In the genomic region with DNA sequence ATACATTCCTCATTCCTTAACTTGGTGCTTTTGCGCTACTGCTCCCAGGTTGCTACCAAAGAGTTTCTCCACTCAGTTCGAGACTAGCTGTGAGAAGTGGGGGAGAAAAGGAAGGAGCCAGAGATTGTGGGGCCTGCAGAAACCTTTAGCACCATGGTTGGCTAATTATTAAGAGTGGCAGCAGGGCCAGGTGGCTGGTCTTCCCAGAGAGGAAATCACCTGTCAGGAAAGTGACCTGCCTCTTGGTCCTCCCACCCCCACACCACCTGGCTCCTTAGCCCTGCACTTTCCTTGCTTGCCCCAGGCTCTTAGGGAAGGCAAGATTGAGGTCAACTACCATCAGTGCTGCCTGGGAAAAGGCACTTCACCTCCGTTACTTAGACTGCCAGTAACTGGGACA, we compare ENCODE assay signal across 8 mouse cellular contexts. TPM values are rescaled to one million over a fixed set of nuclear protein-coding genes. Genes with fewer than 3 reads are reported as not detected.
DNase-seq lines count a peak whose midpoint lies in the region; ATAC-seq and TF ChIP-seq lines count a peak whose summit lies in the region.

No protein-coding gene starts in this region.

- no peak overlapping the region for H3K27ac ChIP-seq in testis, adult 2 months (ENCODE audit: control insufficient read depth, insufficient read depth, low read depth, low read length)
- peak overlapping the region; percentile 22; the same call in 1 of the 2 replicates for H3K27ac ChIP-seq in limb, embryonic 13.5 days
- H3K27ac ChIP-seq in stomach, embryonic 15.5 days, result peak overlapping the region; percentile 87

- no peak for TF ChIP-seq CTCF in testis, adult 2 months (IDR thresholded peaks at IDR 0.05; ENCODE audit: control insufficient read depth, insufficient read depth, insufficient replicate concordance, low read depth, low read length)

- H3K4me2 ChIP-seq in limb, embryonic 13.5 days (replicated peaks), result peak overlapping the region; percentile 67
- peak overlapping the region; percentile 41 for H3K4me2 ChIP-seq in stomach, embryonic 15.5 days

- no peak for TF ChIP-seq POLR2A in testis, adult 2 months (IDR thresholded peaks at IDR 0.05; ENCODE audit: control insufficient read depth, low read depth, low read length)

- peak overlapping the region; percentile 31; the same call in 1 of the 2 replicates for H3K9ac ChIP-seq in limb, embryonic 13.5 days
- H3K9ac ChIP-seq in stomach, embryonic 15.5 days, result no peak overlapping the region

- no peaks in the 10 kb centered on the region; the same call in 1 of the 2 replicates for H3K9me3 ChIP-seq in limb, embryonic 13.5 days
- no peaks in the 10 kb centered on the region for H3K9me3 ChIP-seq in stomach, embryonic 15.5 days

- H3K27me3 ChIP-seq in testis, adult 2 months (ENCODE audit: control insufficient read depth, insufficient read depth, low read length), result no peaks in the 10 kb centered on the region
- no peaks in the 10 kb centered on the region; the same call in 1 of the 2 replicates for H3K27me3 ChIP-seq in limb, embryonic 13.5 days
- no peaks in the 10 kb centered on the region for H3K27me3 ChIP-seq in stomach, embryonic 15.5 days (replicated peaks)

- H3K4me1 ChIP-seq in testis, adult 2 months (ENCODE audit: control insufficient read depth, insufficient read depth, low read length), result peaks cover 6% of the 10 kb centered on the region
- 0 out of 2 replicates have a peak, but pooled peaks cover 10% of the 10 kb centered on the region for H3K4me1 ChIP-seq in limb, embryonic 13.5 days
- H3K4me1 ChIP-seq in stomach, embryonic 15.5 days, result no peaks in the 10 kb centered on the region

- peak; percentile 43 for DNase-seq in cerebellum, adult 11 months
- DNase-seq in cerebellum, adult 8-10 months, result no peak
- no peak for DNase-seq in testis, postnatal 14 days (ENCODE audit: low spot score)
- no peak for DNase-seq in adrenal gland, postnatal 14 days
- DNase-seq in embryo, embryonic 10 days (ENCODE audit: low spot score), result no peak

- WGBS in limb, embryonic 13.5 days, result 21% methylated on average over 3 of the region's 3 CpGs
- 28% methylated on average over 3 of the region's 3 CpGs for WGBS in stomach, embryonic 15.5 days

- ATAC-seq in limb, embryonic 13.5 days (ENCODE audit: low FRiP score, low read depth), result 0 out of 2 replicates have a peak, but pooled peaks have one; percentile 0
- peak; percentile 16 for ATAC-seq in stomach, embryonic 15.5 days (ENCODE audit: insufficient read depth, low FRiP score, low read depth)

- peak overlapping the region; percentile 86 for H3K4me3 ChIP-seq in testis, adult 2 months (ENCODE audit: control insufficient read depth, low read depth, low read length)
- peak overlapping the region; percentile 55 for H3K4me3 ChIP-seq in limb, embryonic 13.5 days
- peak overlapping the region; percentile 54 for H3K4me3 ChIP-seq in stomach, embryonic 15.5 days (replicated peaks)

- H3K36me3 ChIP-seq in testis, adult 2 months (ENCODE audit: control insufficient read depth, insufficient read depth, low read length), result no peaks in the 10 kb centered on the region
- no peaks in the 10 kb centered on the region for H3K36me3 ChIP-seq in limb, embryonic 13.5 days
- no peaks in the 10 kb centered on the region for H3K36me3 ChIP-seq in stomach, embryonic 15.5 days

RNA-seq across cellular contexts. Expression of a gene that starts 0.5 kb away (rescaled TPM):
- polyA plus RNA-seq in testis, adult 2 months (2012; rRNA removed), result 0.77 and 0.81 TPM in 2 replicates
- 14.6 and 15.7 TPM in 2 replicates for polyA plus RNA-seq in limb, embryonic 13.5 days (2015; fragmentation: Nextera tagmentation; extraction: Ambion mirVana)
- polyA plus RNA-seq in stomach, embryonic 15.5 days (2015; fragmentation: Nextera tagmentation; extraction: Ambion mirVana), result 12.4 and 12.5 TPM in 2 replicates
- total RNA-seq in adrenal gland, postnatal 14 days (2021), result 10.2 and 11.8 TPM in 2 replicates
